Comparison of ENCODE assay signal across 8 mouse cellular contexts in genomic region chr13:48227712-48228111, GRCm38 (mm10). TPM values are rescaled to one million over a fixed set of nuclear protein-coding genes. Genes with fewer than 3 reads are reported as not detected.
DNase-seq lines count a peak whose midpoint lies in the region; ATAC-seq and TF ChIP-seq lines count a peak whose summit lies in the region.

No protein-coding gene starts in this region.

- TF ChIP-seq CTCF in heart, adult 2 months (IDR thresholded peaks at IDR 0.05), result no peak

- H3K4me3 ChIP-seq in embryonic facial prominence, embryonic 13.5 days, result peak overlapping the region; percentile 42
- peak overlapping the region; percentile 41 for H3K4me3 ChIP-seq in heart, adult 2 months

- no peaks in the 10 kb centered on the region for H3K36me3 ChIP-seq in embryonic facial prominence, embryonic 13.5 days
- no peaks in the 10 kb centered on the region for H3K36me3 ChIP-seq in heart, adult 2 months (ENCODE audit: control insufficient read depth, insufficient read depth, low read length)

- H3K4me2 ChIP-seq in embryonic facial prominence, embryonic 13.5 days, result peak overlapping the region; percentile 67

- DNase-seq in brain, adult 2 months (ENCODE audit: low read depth, low spot score), result peak; percentile 96
- peak; percentile 97 for DNase-seq in heart, adult 2 months
- peak; percentile 96 for DNase-seq in kidney, adult 18-20 months
- peak; percentile 93 to 94 for DNase-seq in left cerebral cortex, postnatal 36 days (ENCODE audit: low spot score in 2 of 2)
- peak; percentile 96 for DNase-seq in mesoderm, embryonic 11.5 days (ENCODE audit: low read depth, low spot score)
- peak; percentile 86 for DNase-seq in skeletal muscle tissue, adult 2 months (ENCODE audit: low read depth, low spot score)
- DNase-seq in T-cell, adult 2 months (ENCODE audit: low spot score), result no peak

- intact Hi-C loops in heart, adult 2 months (cut with DNase I), result loop anchor here (1.0 kb wide), 1 partner anchor 34 kb away; the partner anchor contains the start of gene Id4
- intact Hi-C loops in left cerebral cortex, postnatal 36 days (cut with DNase I), result loop anchor here (5.0 to 10.0 kb wide), 3 partner anchors 35 to 95 kb away; partner anchors contain the start of gene Id4

- TF ChIP-seq POLR2A in heart, adult 2 months (IDR thresholded peaks at IDR 0.05; ENCODE audit: insufficient read depth, low read depth, low read length), result peak; percentile 25; the same call in 1 of the 2 replicates

- TF ChIP-seq EP300 in heart, adult 2 months (IDR thresholded peaks at IDR 0.05; ENCODE audit: insufficient read depth, low read depth, low read length), result peak; percentile 68; the same call in 1 of the 2 replicates

- no peaks in the 10 kb centered on the region for H3K79me2 ChIP-seq in heart, adult 2 months (replicated peaks; ENCODE audit: control insufficient read depth, insufficient read depth, low read length)

- peaks cover 32% of the 10 kb centered on the region for H3K4me1 ChIP-seq in embryonic facial prominence, embryonic 13.5 days
- H3K4me1 ChIP-seq in heart, adult 2 months (ENCODE audit: control insufficient read depth, insufficient read depth, low read length), result no peaks in the 10 kb centered on the region; the same call in 1 of the 2 replicates

- no peaks in the 10 kb centered on the region for H3K27me3 ChIP-seq in embryonic facial prominence, embryonic 13.5 days
- H3K27me3 ChIP-seq in heart, adult 2 months (ENCODE audit: control insufficient read depth, insufficient read depth, low read length), result no peaks in the 10 kb centered on the region

- peak; percentile 98 for ATAC-seq in embryonic facial prominence, embryonic 13.5 days (ENCODE audit: insufficient number of reproducible peaks, insufficient read depth, low FRiP score, low TSS enrichment, low read depth)

- H3K9me3 ChIP-seq in embryonic facial prominence, embryonic 13.5 days, result no peaks in the 10 kb centered on the region

- under 1% methylated on average over 36 of the region's 38 CpGs for WGBS in embryonic facial prominence, embryonic 13.5 days
- WGBS in heart, adult 2 months, result under 1% methylated on average over 38 of the region's 38 CpGs

- peak overlapping the region; percentile 97 for H3K27ac ChIP-seq in embryonic facial prominence, embryonic 13.5 days
- peak overlapping the region; percentile 78 for H3K27ac ChIP-seq in heart, adult 2 months

- H3K9ac ChIP-seq in embryonic facial prominence, embryonic 13.5 days, result peak overlapping the region; percentile 68
- peak overlapping the region; percentile 37 for H3K9ac ChIP-seq in heart, adult 2 months (ENCODE audit: low read depth, low read length)

RNA-seq across cellular contexts. Expression of gene Id4, which starts 33.3 kb away (rescaled TPM):
- polyA plus RNA-seq in embryonic facial prominence, embryonic 13.5 days (2015; fragmentation: Nextera tagmentation; extraction: Ambion mirVana), result 16.5 and 25.2 TPM in 2 replicates
- under 1 TPM; 0.76 to 0.77 TPM for total RNA-seq in heart, adult 2 months (2021)
- 0.41 and 0.78 TPM in 2 replicates for polyA plus RNA-seq in heart, adult 2 months (2012; rRNA removed)
- 10 to 100 TPM; 41.7 to 44.6 TPM for total RNA-seq in left cerebral cortex, postnatal 36 days (2021)

Comparison
In these comparisons a context has a peak if more than half of its experiments do, and no peak if none do; other contexts are left out.
1. RNA of gene Id4, which starts 33.3 kb away (total RNA-seq): 41.7 to 44.6 TPM in left cerebral cortex, postnatal 36 days; 0.76 to 0.77 TPM in heart, adult 2 months; every median in the first group is over 10 times any median in the second.